In the genomic region with DNA sequence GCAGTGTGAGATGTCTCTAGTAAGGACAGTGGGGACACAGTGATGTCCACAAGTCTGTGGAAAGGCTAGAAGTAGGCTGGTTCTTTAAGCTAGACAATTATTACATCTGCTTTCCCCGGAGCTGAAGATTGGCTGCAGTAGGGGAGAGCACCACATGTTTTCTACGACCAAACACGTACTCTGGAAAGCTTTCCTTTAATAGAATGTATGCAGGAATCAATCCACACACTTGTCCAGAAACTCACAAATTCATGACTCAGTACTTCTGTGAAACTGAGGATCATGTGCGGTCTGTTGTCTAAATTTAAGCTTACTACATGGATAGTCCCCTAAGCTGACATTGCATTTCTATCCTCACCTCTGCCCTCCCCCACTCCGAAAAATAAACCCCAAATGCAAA, we compare ENCODE assay signal across 18 mouse cellular contexts.
"Had no signal": no experiment of that assay in that cellular context is flagged by ENCODE, and none has a peak within 500 bp of the region (broad histone marks: within the 10 kb centered on the region; RNA-seq: fewer than 3 reads in every experiment).

No protein-coding gene starts in this region.

- H3K9me3 ChIP-seq: limb, embryonic 12.5 days; limb, embryonic 15.5 days; neural tube, embryonic 12.5 days; neural tube, embryonic 15.5 days; stomach, embryonic 15.5 days had no signal

- H3K27ac ChIP-seq: kidney, postnatal 0 days; limb, embryonic 12.5 days; limb, embryonic 15.5 days; liver, embryonic 14.5 days; neural tube, embryonic 12.5 days; neural tube, embryonic 15.5 days; stomach, embryonic 15.5 days had no signal

- H3K9ac ChIP-seq: limb, embryonic 12.5 days; limb, embryonic 15.5 days; liver, embryonic 14.5 days; liver, postnatal 0 days; neural tube, embryonic 12.5 days; neural tube, embryonic 15.5 days; stomach, embryonic 15.5 days had no signal

- H3K4me2 ChIP-seq: limb, embryonic 12.5 days; limb, embryonic 15.5 days; liver, embryonic 11.5 days; midbrain, embryonic 11.5 days; neural tube, embryonic 12.5 days; neural tube, embryonic 15.5 days; stomach, embryonic 15.5 days had no signal

- DNase-seq: kidney, adult 2 months; kidney, postnatal 25 days; left cerebral cortex, postnatal 4 days; liver, postnatal 0 days; lung, postnatal 4 days; midbrain, embryonic 14.5 days; spleen, adult 18-20 months; thymus, postnatal 25 days had no signal

- H3K27me3 ChIP-seq: limb, embryonic 12.5 days; limb, embryonic 15.5 days; neural tube, embryonic 12.5 days; neural tube, embryonic 15.5 days; stomach, embryonic 15.5 days had no signal

- H3K4me3 ChIP-seq: limb, embryonic 12.5 days; limb, embryonic 15.5 days; neural tube, embryonic 12.5 days; neural tube, embryonic 15.5 days; stomach, embryonic 15.5 days had no signal

- ATAC-seq: intestine, postnatal 0 days; liver, postnatal 0 days had no signal

- H3K4me1 ChIP-seq: limb, embryonic 12.5 days; limb, embryonic 15.5 days; neural tube, embryonic 12.5 days; neural tube, embryonic 15.5 days; stomach, embryonic 15.5 days had no signal

- H3K36me3 ChIP-seq: limb, embryonic 12.5 days; limb, embryonic 15.5 days; neural tube, embryonic 12.5 days; neural tube, embryonic 15.5 days; stomach, embryonic 15.5 days had no signal
